Mouse (Mus musculus): ENCODE data around the gene 2310079G19Rik.

DNA sequence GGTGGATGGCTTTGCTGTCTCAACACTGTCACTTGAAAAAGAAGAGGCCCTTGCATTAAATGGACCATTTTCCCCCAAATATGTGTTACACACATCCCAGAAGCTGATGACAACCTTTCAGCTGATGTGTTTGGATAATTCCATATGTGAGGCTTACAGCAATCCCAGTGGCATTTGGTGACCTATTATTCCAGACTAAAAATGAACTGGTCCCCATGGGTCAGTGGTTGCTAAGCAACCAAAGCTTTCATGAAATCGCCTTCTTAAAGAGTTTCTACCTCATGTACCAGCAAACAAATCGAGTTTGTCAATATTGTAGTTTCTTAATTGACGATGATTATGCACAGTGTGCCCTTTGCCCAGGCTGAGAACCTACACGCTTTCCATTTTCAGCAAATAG, 14.8 kb downstream of the 2310079G19Rik start:
- TF ChIP-seq CTCF (IDR thresholded peaks at IDR 0.05; ENCODE audit: low read depth) (no peak), EP300 (IDR thresholded peaks at IDR 0.05; ENCODE audit: low read depth) (no peak)
